Mouse (Mus musculus) lung, adult 18-20 months (tissue): ENCODE measurements around the gene Lig3.

ENCODE experiments used
- DNase-seq, 2 experiments: peaks; one replicate each; pipeline ENCODE4 v3.0.0; 2022; ENCODE audit warnings: mixed read lengths in 2 of 2

Gene Lig3

DNA sequence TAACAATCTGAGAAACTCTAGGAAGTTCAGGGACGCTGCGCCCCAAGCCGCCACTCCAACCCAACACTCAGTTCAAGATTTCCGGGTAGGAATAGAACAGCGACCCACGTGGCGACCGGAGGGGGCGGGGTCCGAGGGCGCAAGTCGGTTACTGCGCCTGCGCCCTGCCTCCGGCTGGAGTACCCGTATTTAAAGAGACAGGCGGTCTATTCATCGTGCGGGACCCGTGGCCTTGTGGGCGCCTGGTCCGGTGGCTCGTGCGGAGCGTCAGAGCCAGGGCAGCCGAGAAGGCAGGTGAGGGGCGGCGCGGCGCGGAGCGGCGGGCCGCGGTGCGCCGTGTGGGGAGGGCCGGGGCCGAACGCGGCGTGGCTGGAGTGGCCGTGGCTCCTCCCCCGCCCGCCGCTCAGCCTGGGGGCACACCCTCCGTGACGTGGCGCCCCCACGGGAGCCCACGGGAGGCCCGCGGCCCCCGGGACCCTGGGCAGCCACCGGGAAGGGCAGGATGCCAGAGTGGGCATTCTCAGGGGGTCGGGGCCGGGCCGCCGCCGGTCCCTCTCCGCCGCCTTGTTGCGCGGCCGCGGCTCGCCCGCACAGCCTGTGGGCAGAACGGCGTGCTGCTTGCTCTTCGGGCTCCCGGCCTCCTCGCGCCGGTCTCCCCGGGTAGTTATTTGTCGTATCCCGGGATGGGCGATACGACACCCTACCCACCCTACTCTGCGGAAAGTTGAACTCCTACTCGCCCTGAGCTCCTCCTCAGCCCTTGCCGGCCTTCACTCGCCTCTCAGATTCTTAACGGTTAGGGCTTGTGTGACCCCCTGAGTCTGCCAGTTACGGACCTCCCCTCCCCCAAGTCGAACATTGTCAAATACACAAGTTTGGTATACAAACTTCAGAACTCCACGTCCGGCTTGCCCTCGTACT lies at the start of gene Lig3:
Gene Lig3, plus strand, starts transcription at position 126 of the 921 bp plus-strand sequence.
- DNase-seq, result peak; percentile 95

DNA sequence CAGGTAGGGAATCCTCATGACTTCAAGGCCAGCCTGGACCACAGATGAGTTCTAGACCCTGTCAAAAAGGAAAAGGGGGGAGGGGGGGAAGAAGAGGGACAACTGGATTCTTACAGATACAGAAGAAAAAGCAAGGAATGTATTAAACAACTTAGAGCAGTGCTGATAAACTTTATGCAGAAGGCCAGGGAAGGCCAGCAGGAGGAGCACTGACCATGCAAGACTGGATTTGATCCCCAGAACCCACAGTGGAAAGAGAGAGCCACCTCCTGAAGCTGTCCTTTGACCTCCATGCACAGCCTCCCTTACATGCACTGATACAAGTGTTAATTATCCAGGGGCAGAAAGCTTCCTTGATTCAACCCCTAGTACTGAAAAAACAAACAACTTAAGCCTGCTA lies 46.7 kb upstream of the Lig3 start:
- no peak for DNase-seq

DNA sequence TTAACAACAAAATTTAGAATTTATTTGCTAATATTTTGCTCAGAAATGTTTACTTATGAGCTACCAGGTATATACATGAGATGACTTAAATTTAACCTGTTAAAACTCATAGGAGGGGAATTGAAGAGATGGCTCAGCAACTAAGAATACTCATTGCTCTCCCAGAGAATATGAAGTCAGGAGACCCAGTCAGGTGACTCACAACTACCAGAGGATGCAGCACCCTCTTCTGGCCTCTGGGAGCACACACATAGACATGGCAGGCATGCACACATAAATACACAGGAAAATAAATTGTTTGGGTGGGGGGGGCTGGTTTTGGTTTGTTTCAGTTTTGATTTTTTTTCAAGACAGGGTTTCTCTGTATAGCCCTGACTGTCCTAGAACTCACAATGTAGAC lies 41.9 kb upstream of the Lig3 start:
- no peak for DNase-seq

DNA sequence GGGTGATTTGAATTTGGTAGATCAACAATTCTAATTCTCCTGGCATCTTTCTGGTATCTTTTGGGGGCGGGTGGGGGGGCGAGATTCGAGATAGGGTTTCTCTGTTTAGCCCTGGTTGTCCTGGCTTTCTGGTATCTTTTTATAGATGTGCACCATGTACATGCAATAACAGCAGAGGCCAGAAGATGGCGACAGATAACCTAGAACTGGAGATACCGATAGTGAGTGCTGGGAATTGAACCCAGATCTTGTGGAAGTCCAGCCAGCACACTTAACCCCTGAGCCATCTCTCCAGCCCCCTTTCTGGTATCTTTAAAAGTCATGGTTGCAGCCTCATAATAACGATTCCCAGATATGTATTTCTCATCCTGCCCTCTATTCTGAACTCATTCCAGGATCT lies 34.8 kb upstream of the Lig3 start:
- DNase-seq, result peak; percentile 30 to 43

DNA sequence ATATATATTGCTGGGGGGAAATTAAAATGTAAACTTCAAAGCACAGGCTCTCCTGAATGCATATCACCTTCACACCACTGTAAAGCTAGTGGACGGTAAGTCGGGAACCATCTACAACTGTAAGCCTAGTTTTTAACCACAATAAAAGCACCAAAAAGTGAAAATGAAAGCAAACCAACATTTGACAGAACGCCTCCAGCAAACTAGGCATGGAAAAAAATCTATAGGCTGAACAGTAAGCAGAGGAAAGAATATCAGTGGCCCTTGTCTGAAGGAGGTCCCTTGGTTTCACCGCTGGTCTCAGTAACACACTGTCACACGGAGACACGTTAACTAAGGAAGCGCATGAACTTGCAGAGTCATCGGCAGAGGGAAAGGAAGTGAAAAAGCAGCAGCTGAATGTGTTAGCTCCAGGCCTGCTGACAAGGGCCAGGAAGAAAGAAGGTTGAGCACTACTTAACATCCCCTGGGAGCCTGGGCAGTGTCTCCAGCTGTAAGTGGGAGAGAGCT lies 34.0 kb upstream of the Lig3 start:
- peak in 1 of 2 experiments; percentile 5 for DNase-seq

DNA sequence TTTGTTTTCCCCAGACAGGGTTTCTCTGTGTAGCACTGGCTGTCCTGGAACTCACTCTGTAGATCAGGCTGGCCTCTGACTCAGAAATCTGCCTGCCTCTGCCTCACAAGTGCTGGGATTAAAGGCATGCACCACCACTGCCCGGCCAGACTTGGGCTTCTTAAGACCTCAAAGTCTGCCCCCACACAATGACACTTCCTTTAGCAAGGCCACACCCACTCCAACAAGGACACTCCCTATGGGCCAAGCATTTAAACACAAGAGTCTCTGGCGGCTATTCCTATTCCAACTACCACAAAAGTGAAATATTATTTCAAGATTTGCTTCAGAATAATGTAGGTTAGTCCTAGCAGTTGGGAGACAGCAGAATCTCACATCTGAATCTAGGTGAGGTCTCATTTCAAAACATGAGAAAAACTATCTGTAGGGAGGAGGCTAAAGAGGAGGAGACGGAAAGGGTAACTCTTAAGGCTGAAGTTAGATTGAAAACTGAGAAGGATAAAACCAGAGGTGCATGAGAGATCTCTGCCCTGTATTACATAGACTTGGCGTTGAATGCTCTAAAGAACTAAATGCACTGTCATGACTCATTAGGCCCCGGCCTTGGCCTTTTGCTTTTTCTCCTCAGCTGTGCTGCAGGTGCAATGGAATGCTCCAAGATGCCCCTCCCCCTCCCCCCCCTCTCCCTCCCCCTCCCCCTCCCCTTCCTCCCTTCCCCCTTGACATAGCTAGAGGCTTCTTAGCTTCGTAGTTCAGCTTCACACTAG lies 28.4 kb upstream of the Lig3 start:
- no peak for DNase-seq

DNA sequence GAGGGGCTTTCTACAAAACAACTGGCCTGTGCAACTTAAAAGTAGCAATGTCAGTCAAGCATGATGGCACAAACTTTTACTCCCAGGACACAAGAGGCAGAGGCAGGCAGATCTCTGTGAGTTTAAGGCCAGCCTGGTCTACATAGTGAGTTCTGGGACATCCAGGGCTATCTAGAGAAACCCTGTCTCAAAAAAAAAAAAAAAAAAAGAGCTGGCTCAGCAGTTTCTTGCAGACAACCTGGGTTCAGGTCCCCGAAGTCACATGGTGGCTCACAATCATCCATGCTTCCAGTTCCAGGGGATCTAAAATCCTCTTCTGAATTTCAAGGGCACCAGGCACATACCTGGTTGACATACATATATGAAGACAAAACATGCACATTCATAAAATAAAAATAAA lies 25.0 kb upstream of the Lig3 start:
- DNase-seq, result no peak

DNA sequence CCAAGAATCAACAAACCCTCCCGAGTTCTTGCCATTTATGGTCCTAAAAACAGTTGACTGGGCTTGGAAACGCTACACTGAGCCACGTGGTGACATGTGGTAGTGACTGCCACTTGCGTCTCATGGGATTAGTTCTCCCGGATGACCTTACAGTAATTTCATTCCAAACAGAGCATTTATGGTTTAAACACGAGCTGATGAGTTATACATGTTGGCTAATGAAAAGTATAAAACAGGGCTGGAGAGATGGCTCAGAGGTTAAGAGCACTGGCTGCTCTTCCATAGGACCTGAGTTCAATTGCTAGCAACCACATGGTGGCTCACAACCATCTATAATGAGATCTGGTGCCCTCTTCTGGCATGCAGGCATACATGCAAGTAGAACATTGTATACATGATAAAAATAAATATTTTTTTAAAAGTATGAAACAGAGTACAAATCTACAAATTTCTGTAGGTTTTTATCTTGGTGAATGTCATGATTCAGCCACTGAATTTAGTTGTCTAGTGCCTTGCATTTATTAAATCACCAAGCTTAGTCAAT lies 18.6 kb upstream of the Lig3 start:
- DNase-seq, result no peak

DNA sequence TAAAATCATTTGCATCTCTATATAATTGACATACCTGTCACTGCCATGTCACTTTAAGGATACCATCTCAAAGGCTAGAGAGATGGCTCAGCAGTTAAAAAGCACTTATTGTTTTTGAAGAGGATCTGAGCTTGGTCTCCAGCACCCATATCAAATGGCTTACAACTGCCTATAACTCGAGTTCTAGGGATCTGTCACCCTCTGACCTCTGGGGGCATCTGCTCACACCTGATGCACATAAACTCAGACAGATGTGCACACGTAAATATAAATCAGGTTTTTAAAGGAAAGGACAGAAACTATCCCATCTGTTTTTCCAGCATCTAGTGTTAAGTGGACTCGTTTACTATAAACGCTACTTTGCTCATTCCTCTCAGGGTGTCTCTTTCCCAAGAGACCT lies 17.6 kb upstream of the Lig3 start:
- no peak for DNase-seq

DNA sequence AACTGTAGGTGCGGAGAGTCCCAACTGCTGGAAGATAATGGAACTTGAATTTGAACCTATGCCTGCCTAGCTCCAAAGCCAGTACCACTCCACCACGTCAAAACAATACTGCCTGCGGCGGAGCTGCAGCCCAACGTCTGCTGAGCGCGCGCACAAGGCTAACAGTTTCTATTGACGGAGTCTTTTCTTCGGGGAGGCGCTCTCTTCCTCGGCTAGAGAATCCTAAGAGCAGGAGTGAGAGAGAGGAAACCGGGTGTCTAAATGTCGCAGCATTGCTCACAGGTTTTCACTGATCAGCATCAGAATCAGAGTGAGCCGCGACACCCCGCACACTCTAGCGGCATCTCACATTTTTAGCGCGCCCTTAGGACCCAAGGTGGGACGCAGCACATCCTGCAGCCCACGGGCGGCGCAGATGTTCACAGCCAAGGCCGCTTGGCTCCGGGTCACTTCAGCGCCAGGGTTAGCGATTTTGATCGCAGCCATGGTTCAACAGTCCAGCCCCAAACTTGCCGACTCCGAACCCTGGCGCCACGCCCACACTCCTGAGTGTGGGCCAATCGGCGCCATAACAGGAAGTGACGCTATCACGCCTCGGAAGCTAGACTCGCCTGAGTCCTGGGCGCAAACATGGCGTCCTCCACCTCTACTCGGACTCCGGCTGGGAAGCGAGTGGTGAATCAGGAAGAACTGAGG lies 17.0 kb upstream of the Lig3 start, which contains the start of the genes Cct6b and Zfp830:
Gene Cct6b, minus strand, starts transcription at position 580 of the 696 bp plus-strand sequence.
Gene Zfp830, plus strand, starts transcription at position 604 of the 696 bp plus-strand sequence.
- peak; percentile 91 to 93 for DNase-seq

DNA sequence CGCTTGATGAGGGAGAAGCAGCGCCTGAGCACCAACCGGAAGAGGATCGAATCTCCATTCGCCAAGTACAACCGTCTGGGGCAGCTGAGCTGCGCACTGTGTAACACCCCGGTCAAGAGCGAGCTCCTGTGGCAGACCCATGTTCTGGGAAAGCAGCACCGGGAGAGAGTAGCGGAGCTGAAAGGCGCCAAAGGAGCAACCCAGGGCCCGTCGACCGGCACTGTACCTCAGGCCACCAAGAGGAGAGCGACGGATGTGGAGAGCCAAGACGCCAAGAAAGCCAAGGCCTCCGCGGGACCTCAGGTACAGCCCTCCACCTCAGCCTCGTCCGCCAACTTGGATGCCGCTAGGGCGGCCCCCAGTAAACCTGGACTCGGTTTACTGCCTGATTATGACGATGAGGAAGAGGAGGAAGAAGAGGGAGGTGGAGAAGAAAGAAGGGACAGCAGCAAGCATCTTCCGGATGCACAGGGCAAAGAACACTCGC lies 16.4 kb upstream of the Lig3 start:
- DNase-seq, result no peak

DNA sequence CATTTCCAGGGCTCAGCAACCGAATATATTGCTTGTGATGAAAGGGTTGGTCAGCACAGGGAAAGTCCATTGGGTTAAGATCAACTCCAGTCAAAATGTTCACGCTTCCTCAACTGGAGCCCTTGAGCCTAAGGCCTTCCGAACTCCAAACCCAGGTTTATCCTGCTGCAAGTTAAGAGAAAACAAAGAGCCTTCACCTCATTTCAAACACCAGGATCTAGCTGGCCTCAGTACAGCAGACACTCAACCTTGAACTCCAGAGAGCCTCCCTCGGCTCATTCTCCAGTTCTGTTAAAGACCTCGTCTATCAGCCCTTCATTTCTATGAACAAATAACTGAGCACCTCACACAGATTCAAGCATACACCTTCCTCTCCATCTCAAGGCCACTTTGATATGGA lies 774 bp upstream of the Lig3 start:
- DNase-seq, result no peak

DNA sequence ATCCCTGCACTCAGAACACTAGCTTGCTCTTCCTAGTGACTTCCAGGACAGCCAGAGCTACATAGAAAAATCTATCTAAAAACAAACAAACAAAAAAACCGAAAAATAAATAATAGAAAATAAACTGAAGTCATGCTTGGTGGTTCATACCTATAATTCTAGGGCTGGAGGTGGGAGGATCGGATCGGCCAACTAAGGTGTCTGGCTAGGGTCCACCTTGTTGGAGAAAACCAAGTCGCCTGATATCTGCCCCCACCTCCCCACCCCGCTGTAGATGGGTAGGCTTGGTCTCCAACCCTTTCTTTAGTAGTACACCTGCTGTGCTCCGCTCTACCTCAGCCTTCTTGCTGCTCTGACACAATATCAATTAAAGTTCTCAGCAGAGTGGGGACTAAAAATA lies 1.3 kb downstream of the Lig3 start:
- DNase-seq, result no peak

DNA sequence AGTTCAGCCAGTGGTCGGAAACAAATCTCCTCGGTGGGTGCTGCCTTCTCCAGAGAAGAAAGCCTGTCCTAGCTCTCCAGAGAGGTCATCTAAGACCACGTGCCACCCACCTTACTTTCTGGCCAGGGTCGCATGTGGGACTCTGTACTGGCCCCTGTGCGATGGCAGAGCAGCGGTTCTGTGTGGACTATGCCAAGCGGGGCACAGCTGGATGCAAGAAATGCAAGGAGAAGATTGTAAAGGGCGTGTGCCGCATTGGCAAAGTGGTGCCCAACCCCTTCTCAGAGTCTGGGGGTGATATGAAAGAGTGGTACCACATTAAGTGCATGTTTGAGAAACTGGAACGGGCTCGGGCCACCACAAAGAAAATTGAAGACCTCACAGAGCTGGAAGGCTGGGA lies 2.5 kb downstream of the Lig3 start:
- DNase-seq, result no peak

DNA sequence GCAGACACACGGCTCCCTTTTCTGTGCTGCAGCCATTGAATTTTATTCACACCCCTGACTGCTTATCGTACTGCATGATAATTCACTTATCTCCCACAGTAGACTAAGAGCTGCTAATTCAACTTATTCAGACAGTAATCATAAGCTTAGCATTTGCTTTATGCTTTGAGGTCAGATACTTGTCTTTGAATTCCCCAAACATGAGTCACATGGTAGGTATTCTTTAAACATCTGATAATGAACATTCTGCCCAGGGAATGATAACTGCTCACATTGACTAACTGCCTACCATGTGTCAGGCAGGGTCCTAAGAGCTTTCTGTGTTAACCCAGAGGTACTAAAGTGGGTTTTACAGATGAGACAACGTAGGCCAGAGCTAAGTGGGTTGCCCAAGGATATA lies 25.7 kb downstream of the Lig3 start:
- no peak for DNase-seq

DNA sequence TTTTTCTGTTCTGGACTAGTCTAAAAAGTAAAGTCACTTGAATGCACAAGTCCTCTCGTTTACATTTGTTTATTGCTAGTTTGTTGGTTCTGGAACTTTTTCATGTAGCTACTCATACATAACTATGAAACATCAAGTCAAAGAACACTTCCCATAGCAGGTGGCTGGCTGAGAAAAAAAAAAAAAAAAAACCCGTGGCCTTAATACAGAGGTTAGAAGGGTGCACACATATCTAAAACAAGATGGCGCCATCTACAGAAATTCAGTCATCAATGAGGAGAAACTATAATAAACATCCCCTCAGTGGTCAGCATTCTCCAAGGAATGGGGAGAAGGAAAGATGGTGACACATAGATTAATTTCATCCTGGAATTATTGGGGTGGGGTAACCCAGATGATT lies 26.5 kb downstream of the Lig3 start:
- DNase-seq, result no peak

DNA sequence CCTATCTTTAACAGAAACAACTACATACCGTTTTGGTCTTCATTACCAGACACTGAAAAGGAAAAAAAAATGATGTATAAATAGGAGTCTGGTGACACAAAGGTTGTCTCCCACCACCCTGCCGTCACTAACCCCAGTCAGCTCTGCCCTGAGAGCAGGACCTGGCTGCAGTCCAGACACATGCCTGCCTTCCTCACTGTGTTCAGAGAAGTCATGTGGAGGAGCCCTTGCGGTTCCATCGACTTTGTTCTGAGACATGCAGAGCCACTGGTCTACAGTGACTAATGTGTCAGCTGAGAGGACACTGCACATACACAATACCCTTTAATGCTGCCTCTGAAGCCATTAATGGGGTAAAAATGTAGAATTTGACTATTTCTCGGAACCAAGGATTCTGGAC lies 27.6 kb downstream of the Lig3 start:
- no peak for DNase-seq

DNA sequence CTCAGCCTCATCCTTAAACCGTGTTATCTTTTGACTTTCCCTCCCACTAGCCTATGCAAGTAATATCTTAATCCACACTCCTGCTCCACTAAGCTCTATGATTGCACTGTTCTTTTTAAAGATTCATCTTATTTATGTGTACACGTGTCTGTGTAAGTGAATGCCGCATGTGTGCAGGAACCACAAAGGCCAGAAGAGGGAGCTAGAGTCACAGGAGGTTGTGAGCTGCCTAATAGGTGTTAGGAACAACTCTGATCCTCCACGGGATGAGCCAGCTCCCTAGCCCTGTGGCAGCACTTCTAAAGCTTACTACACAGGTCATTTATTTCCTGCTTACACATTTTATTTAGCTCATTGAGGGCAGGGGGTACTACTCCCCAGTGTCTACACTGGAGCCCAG lies 38.4 kb downstream of the Lig3 start:
- peak; percentile 46 to 47 for DNase-seq

DNA sequence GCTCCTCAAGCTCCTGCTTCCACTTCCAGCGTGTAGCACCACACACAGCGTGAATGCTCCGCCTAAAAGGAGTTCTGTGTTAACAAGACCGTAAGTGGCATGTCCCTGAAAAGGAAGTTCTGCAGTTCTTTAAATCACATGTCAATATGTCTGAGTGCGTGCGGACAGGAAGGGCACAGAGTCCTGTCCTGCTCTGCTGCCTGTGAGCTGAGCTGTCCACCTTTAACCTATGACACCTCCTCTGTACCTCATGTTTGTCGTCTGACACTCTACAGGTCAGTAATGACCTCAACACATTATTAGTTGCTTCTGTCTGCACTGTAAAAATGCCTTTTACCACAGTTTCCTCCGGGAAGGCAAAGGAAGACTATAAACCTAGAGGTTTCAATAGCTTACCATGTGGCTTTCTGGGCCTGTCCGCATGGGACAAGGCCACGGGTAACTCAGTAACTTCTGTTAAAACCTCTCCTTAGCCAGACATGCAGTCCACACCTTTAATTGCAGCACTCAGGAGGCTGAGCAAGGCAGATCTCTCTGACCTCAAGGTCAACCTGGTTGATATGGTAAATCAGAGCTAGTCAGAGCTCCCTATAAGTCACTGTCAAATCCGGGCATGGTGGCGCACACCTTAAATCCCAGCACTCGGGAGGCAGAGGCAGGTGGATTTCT lies 40.0 kb downstream of the Lig3 start:
- DNase-seq, result no peak

DNA sequence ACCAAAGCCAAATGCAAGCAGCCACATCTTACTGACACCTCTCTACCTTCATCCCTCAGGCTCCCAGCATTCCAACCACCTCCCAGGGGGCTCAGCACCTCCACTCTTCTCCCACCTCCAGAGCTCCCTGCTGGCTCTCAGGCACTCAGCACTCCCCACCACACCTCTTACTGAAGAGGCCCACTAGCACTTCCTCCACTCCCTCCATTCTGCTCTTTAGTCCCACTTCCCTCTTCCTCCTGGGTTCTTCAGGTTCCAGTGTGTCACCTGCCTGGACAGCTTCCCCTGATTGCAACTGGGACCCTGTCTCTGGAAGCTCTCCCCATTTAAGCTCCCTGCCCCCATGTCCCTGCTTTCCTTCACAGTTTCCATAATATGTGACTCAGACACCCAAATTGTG lies 45.9 kb downstream of the Lig3 start:
- no peak for DNase-seq

DNA sequence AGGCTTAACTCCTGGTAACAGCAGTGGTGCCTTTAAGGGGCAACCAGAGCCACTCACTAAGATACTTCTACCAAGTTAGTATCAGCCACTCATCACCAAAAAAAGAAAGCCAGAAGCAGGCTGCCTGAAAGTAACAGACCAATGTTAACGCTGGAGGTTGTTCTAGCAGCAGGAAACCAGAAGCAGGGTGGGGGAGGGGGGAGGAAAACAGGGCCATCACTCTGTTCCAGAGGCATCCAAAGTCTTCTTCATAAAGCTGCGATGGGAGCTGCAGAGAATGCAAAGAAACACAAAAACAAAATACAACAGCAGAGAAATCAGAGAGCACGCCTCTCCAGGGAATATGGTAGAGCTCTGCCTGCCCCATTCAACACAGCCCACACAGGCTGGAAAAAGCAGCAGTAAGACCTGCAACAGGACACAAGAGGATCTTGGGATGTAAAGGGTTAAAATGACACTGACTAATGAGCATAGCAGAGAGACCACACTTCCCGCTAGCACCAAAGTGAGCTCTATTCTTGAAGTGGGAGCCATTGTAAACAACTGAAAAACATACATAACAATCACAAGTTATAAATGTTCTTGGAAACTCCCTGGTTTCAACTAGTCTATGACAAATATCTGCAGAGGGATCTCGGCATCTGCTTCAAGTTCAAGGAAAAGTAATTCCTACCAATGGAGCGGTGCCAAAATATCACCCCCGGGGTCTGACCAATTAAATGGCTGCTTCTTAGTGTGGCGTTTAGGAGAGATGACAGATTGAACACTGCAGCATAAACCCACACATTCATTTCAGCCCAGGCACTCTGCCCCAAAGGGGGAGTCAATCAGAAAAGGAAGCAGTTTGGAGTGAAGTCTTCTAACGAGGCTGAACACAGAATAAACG lies 50.3 kb downstream of the Lig3 start:
- DNase-seq, result no peak
